Mouse (Mus musculus) kidney, embryonic 16.5 days (tissue): ENCODE data around the gene Acap3. TPM values are rescaled to one million over a fixed set of nuclear protein-coding genes. Genes with fewer than 3 reads are reported as not detected.
A peak's percentile ranks its signal among the peaks of the same experiment; 100 is the strongest.

Source experiments
- ATAC-seq: fragments of 200-750 bp; cut with Nextera tagmentation; 2 replicates; pipeline ENCODE4 v1.8.0; 2017; ENCODE audit warnings: moderate TSS enrichment; ENCODE audit not compliant: low FRiP score, low TSS enrichment
- H3K27ac ChIP-seq: fragments of 300-500 bp; sonication (generic); 2 replicates; pipeline ENCODE4 v1.5.1; 2014; ENCODE audit warnings: low read length
- H3K27me3 ChIP-seq: fragments of 300-500 bp; sonication (generic); 2 replicates; pipeline ENCODE4 v1.6.1; 2014; ENCODE audit warnings: low read length, control low read depth, mixed read lengths; ENCODE audit not compliant: insufficient read depth
- H3K36me3 ChIP-seq: fragments of 300-500 bp; sonication (generic); 2 replicates; pipeline ENCODE4 v1.6.1; 2014; ENCODE audit warnings: low read length, control low read depth, mixed read lengths; ENCODE audit not compliant: insufficient read depth
- H3K4me1 ChIP-seq: fragments of 300-500 bp; sonication (generic); 2 replicates; pipeline ENCODE4 v1.6.1; 2014; ENCODE audit warnings: low read length, control low read depth, mixed read lengths; ENCODE audit not compliant: insufficient read depth
- H3K4me2 ChIP-seq: fragments of 300-500 bp; sonication (generic); replicated peaks from 2 replicates; pipeline ENCODE4 v1.6.1; 2014; ENCODE audit warnings: low read depth, low read length
- H3K4me3 ChIP-seq: fragments of 300-500 bp; sonication (generic); 2 replicates; pipeline ENCODE4 v1.5.1; 2014; ENCODE audit warnings: mild to moderate bottlenecking, low read length
- H3K9ac ChIP-seq: fragments of 300-500 bp; sonication (generic); replicated peaks from 2 replicates; pipeline ENCODE4 v1.6.1; 2014; ENCODE audit warnings: low read length
- H3K9me3 ChIP-seq: fragments of 300-500 bp; sonication (generic); 2 replicates; pipeline ENCODE4 v1.6.1; 2016; ENCODE audit warnings: low read length, control low read depth
- WGBS: fragments of 180-500 bp; shearing (Covaris S2); extraction: QIAGEN DNeasy Blood & Tissue Kit; methylation state at CpG from one replicate; pipeline ENCODE4 v1.1.7; 2014; 5-methylcytosine and 5-hydroxymethylcytosine counted together
- polyA plus RNA-seq: library from polyadenylated mRNA; unstranded; fragments of >200 nt; fragmentation: Nextera tagmentation; extraction: Ambion mirVana; gene quantifications from 2 replicates; pipeline ENCODE4 v1.2.1, GENCODE M21; 2015

Acap3 gene
- 16.5 and 17.6 TPM in 2 replicates for polyA plus RNA-seq

GRCm38 (mm10) chr4:155891551-155892001 lies at the start of gene Acap3, which contains the start of gene Pusl1:
Acap3 (plus strand) TSS chr4:155891822.
Pusl1 (minus strand) TSS chr4:155891781.
- Histone ChIP-seq H3K4me3 (peak within 1 kb of the TSS; percentile 82), H3K36me3 (peaks cover 31% of the 10 kb centered on the region), H3K27me3 (no peaks in the 10 kb centered on the region), H3K9ac (peak within 1 kb of the TSS; percentile 87), H3K4me2 (peak within 1 kb of the TSS; percentile 97), H3K4me1 (peaks cover 37% of the 10 kb centered on the region), H3K9me3 (no peaks in the 10 kb centered on the region), H3K27ac (peak within 1 kb of the TSS; percentile 97)
- under 1% methylated on average over 52 of the region's 52 CpGs for WGBS
- ATAC-seq: peak; percentile 89

DNA sequence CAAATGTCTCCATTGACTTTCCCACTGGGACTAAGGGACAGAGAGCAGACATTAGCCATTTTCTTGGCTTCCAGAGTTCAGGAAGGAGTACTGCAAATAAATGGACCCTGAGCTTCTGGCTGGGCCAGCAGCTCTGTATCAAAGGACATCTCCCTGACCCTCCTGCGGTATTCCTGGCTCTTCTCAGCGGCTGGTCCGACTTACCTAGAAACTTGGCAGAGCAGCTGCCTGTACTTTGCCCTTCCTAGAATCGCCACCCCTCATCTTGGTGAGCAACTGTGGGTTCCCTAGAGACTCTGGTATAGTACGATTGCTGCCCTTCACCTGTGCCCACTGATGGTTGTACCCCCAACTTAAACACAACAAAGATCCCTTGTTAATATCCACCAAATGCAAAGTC lies 48.4 kb upstream of the Acap3 start:
- peaks cover 42% of the 10 kb centered on the region for H3K4me1 ChIP-seq
- H3K36me3 ChIP-seq: peaks cover 13% of the 10 kb centered on the region
- no peak overlapping the region for H3K9ac ChIP-seq
- no peak overlapping the region for H3K4me2 ChIP-seq
- no peak overlapping the region for H3K27ac ChIP-seq
- no peak overlapping the region for H3K4me3 ChIP-seq
- ATAC-seq: no peak
- WGBS: 92% methylated on average over 5 of the region's 5 CpGs
- H3K9me3 ChIP-seq: no peaks in the 10 kb centered on the region
- H3K27me3 ChIP-seq: no peaks in the 10 kb centered on the region

GRCm38 (mm10) chr4:155846871-155847578 lies 44.6 kb upstream of the Acap3 start, which contains the start of gene Dvl1:
Dvl1 (plus strand) TSS chr4:155847402.
- peak; percentile 95 for ATAC-seq
- Histone ChIP-seq H3K27me3 (no peaks in the 10 kb centered on the region), H3K9me3 (no peaks in the 10 kb centered on the region), H3K36me3 (peaks cover 13% of the 10 kb centered on the region), H3K27ac (peak within 1 kb of the TSS; percentile 76), H3K4me1 (peaks cover 23% of the 10 kb centered on the region), H3K4me3 (peak within 1 kb of the TSS; percentile 60), H3K9ac (peak within 1 kb of the TSS; percentile 91), H3K4me2 (peak within 1 kb of the TSS; percentile 83)
- WGBS: 3% methylated on average over 46 of the region's 65 CpGs

DNA sequence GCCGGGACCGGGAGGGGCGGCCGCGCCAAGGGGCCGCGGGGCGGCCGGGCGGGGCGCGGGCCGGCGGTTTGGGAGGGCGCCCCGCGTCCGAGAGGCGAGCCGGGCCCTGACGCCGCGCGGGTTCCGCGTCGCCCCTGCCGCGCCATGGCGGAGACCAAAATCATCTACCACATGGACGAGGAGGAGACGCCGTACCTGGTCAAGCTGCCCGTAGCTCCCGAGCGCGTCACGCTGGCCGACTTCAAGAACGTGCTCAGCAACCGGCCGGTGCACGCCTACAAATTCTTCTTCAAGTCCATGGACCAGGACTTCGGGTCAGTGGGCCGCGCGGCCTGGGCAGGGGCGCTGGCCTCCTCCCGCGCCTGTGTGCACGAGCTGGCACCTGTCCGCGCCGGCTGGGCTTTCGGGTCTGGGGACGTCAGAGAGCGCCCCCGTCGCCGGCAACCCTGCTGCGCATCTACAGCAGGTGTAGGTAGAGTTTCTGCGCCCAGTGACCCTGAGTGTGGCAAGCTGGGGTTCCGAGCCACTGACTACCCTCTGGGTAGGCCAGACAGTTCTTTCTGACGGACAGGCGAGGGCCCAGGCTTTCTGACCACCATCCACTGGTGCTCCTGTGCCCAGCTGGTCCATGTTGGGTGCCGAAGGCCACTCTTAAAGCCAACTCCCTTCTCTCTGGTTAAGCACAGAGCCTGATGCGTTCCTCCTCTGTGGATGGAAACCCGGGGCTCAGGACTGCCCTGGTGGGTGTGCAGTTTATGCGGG lies 43.9 kb upstream of the Acap3 start:
- Histone ChIP-seq H3K4me2 (peak overlapping the region; percentile 83), H3K27ac (peak overlapping the region; percentile 73), H3K4me3 (peak overlapping the region; percentile 60), H3K36me3 (peaks cover 10% of the 10 kb centered on the region), H3K9me3 (no peaks in the 10 kb centered on the region), H3K4me1 (peaks cover 23% of the 10 kb centered on the region), H3K27me3 (no peaks in the 10 kb centered on the region), H3K9ac (peak overlapping the region; percentile 91)
- peak; percentile 60 for ATAC-seq
- WGBS: 1% methylated on average over 46 of the region's 69 CpGs

DNA sequence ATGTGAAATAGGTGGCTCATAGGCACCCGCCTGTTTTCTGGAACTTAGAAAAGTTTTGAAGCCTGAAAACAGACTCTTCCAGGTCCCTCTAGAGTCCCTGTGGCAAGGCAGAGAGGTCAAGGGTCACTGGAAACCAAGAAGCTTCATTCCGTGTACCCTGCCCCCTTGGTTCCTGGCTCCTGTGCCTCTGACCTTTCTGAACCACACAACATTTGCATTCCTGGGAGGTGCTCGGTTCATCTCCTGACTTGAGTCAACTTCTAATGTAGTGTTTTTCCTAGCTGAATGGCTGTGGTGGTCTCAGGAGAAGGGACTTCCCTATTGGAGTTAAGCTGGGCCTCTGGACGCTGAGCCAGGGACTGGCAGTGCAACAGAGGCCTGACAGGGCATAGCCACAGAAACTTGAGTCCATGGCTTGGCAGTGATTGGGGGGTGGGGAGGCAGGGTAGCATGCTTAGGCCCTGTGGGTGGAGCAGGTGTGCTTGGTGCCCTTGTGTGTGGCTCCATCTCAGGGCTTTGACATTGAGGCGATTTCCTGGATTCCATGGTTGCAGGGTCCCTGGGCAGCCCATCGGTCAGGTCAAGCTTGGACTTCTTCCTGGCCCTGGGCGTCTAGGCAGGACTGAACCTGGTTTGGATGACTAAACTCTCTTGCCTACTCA lies 43.1 kb upstream of the Acap3 start:
- H3K27ac ChIP-seq: peak overlapping the region; percentile 73; the same call in 1 of the 2 replicates
- H3K4me3 ChIP-seq: peak overlapping the region; percentile 60
- H3K9me3 ChIP-seq: no peaks in the 10 kb centered on the region
- H3K27me3 ChIP-seq: no peaks in the 10 kb centered on the region
- peaks cover 23% of the 10 kb centered on the region for H3K4me1 ChIP-seq
- H3K36me3 ChIP-seq: peaks cover 3% of the 10 kb centered on the region
- peak overlapping the region; percentile 91 for H3K9ac ChIP-seq
- 59% methylated on average over 7 of the region's 7 CpGs for WGBS
- H3K4me2 ChIP-seq: peak overlapping the region; percentile 83
- no peak for ATAC-seq

DNA sequence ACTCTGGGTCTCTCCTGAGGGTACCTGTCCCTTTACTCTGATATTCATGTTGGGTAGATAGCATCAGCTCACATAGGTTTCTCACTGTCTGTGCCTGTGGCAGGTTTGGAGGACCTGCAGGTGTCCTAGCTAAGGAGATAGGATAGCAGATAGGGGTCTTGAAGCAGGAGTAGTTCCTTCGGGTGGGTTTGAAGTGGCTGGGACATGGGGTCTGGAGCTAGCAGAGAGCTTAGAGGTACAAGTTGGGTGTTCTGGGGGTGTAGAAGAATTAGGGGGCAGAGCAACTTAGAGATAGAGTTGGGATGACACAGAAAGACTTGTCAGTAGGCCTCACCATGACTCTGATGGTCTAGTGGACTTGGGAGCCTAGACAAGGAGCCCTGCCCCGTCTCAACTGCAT lies 42.2 kb upstream of the Acap3 start:
- H3K27ac ChIP-seq: no peak overlapping the region
- peaks cover 8% of the 10 kb centered on the region; the same call in 1 of the 2 replicates for H3K36me3 ChIP-seq
- no peaks in the 10 kb centered on the region for H3K27me3 ChIP-seq
- H3K9ac ChIP-seq: no peak overlapping the region
- H3K9me3 ChIP-seq: no peaks in the 10 kb centered on the region
- peaks cover 23% of the 10 kb centered on the region for H3K4me1 ChIP-seq
- no peak overlapping the region for H3K4me3 ChIP-seq
- 0 out of 2 replicates have a peak overlapping the region, but pooled peaks have one; percentile 83 for H3K4me2 ChIP-seq
- 91% methylated on average over 2 of the region's 2 CpGs for WGBS
- ATAC-seq: no peak

GRCm38 (mm10) chr4:155849792-155850451 lies 41.7 kb upstream of the Acap3 start:
- H3K36me3 ChIP-seq: peaks cover 13% of the 10 kb centered on the region
- no peaks in the 10 kb centered on the region for H3K9me3 ChIP-seq
- H3K4me2 ChIP-seq: no peak overlapping the region
- H3K4me3 ChIP-seq: no peak overlapping the region
- H3K27me3 ChIP-seq: no peaks in the 10 kb centered on the region
- peaks cover 23% of the 10 kb centered on the region for H3K4me1 ChIP-seq
- 88% methylated on average over 3 of the region's 3 CpGs for WGBS
- ATAC-seq: no peak
- no peak overlapping the region for H3K27ac ChIP-seq
- H3K9ac ChIP-seq: no peak overlapping the region

DNA sequence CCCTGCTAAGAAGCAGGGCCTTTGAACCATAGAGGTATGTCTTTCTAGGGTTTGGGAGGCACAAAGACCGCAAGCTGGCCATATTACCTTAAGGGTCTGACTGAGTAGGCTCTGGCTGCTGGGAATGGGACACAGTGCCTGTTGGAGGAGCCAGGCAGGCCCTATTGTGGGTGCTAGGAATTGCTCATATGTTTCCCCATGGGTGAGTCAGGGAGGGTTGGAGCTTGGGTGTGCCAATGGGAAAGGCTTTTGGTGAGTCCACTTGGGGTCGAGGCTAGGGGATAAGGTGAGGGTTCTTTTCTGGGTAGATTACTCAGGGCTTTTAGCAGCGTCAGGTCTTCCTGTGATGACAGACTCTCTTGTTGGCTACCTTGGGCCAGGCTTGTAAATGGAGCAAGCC lies 40.3 kb upstream of the Acap3 start:
- no peak for ATAC-seq
- H3K27ac ChIP-seq: no peak overlapping the region
- no peak overlapping the region for H3K9ac ChIP-seq
- no peaks in the 10 kb centered on the region for H3K27me3 ChIP-seq
- H3K4me3 ChIP-seq: no peak overlapping the region
- peaks cover 28% of the 10 kb centered on the region for H3K36me3 ChIP-seq
- H3K4me2 ChIP-seq: no peak overlapping the region
- H3K9me3 ChIP-seq: no peaks in the 10 kb centered on the region
- H3K4me1 ChIP-seq: peaks cover 23% of the 10 kb centered on the region
- WGBS: 90% methylated on average over 3 of the region's 3 CpGs

DNA sequence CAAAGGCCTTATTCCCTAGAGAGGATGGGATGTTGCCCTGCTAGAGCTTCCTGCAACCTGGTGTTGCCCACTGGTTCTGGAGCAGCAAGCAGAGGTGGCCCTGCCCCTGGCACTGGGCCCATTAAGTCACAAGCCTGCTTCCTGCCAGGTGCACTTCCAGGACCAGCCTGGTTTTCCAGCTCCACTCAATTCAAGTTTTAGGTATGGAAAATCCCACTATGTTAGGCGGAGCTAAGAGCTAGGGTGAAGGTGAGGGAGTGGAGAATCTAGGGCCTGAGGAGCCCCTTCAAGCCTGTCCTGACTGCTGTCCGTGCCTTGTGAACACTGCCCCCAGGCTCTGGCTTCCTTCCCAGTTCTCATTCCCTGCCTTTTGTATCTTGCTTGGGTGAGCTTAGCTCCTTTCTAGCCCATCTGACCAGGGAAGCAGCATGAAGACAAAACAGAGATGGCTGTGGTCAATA lies 39.6 kb upstream of the Acap3 start:
- H3K4me2 ChIP-seq: no peak overlapping the region
- no peaks in the 10 kb centered on the region for H3K9me3 ChIP-seq
- peaks cover 33% of the 10 kb centered on the region for H3K36me3 ChIP-seq
- no peak overlapping the region for H3K27ac ChIP-seq
- ATAC-seq: no peak
- H3K27me3 ChIP-seq: no peaks in the 10 kb centered on the region
- WGBS: 76% methylated on average over 2 of the region's 2 CpGs
- H3K4me3 ChIP-seq: no peak overlapping the region
- H3K4me1 ChIP-seq: peaks cover 17% of the 10 kb centered on the region
- H3K9ac ChIP-seq: no peak overlapping the region
